Mouse (Mus musculus) MEL (cell line): Measurements from ENCODE around the gene Naa50. TPM values are rescaled to one million over a fixed set of nuclear protein-coding genes. Genes with fewer than 3 reads are reported as not detected.

Experiments used
- DNase-seq: peaks from one replicate; pipeline ENCODE4 v3.0.0; 2011; ENCODE audit warnings: low read depth, low spot score
- H3K27ac ChIP-seq: 2 replicates; pipeline ENCODE4 v1.5.1; 2012; ENCODE audit warnings: low read depth, mild to moderate bottlenecking, control low read depth, low read length, moderate library complexity; ENCODE audit not compliant: control insufficient read depth
- H3K27me3 ChIP-seq, 2 experiments: fragments of 150-350 bp in 1 of 2; sonication (generic) in 1 of 2; 2 replicates each; pipeline ENCODE4 v1.6.1; 2012; ENCODE audit warnings: low read length in 2 of 2, mild to moderate bottlenecking in 2 of 2, improper control_type of control experiment in 1 of 2, moderate library complexity in 1 of 2; ENCODE audit not compliant: insufficient read depth in 2 of 2, control insufficient read depth in 1 of 2
- H3K36me3 ChIP-seq, 2 experiments: 2 replicates each; pipeline ENCODE4 v1.6.1; 2012 to 2014; ENCODE audit warnings: low read length in 2 of 2, improper control_type of control experiment in 1 of 2, inconsistent platforms in 1 of 2, mild to moderate bottlenecking in 1 of 2; ENCODE audit not compliant: insufficient read depth in 2 of 2, control insufficient read depth in 1 of 2
- H3K4me1 ChIP-seq, 2 experiments: fragments of 150-350 bp in 1 of 2; sonication (generic) in 1 of 2; 2 replicates each; pipeline ENCODE4 v1.6.1; 2012; ENCODE audit warnings: low read length in 2 of 2, improper control_type of control experiment in 1 of 2, mild to moderate bottlenecking in 1 of 2; ENCODE audit not compliant: insufficient read depth in 2 of 2, control insufficient read depth in 1 of 2
- H3K4me3 ChIP-seq, 2 experiments: fragments of 150-350 bp in 1 of 2; sonication (generic) in 1 of 2; 2 replicates each; pipeline ENCODE4 v1.5.1; 2012; ENCODE audit warnings: low read depth in 2 of 2, low read length in 2 of 2, mild to moderate bottlenecking in 2 of 2, moderate library complexity in 2 of 2, control low read depth in 1 of 2, improper control_type of control experiment in 1 of 2; ENCODE audit not compliant: control insufficient read depth in 1 of 2, insufficient read depth in 1 of 2
- H3K79me2 ChIP-seq: 2 replicates; pipeline ENCODE4 v1.6.1; 2012; ENCODE audit warnings: mild to moderate bottlenecking, low read length, moderate library complexity; ENCODE audit not compliant: control insufficient read depth, poor library complexity, insufficient read depth
- H3K9ac ChIP-seq: 2 replicates; pipeline ENCODE4 v1.6.1; 2012; ENCODE audit warnings: low read depth, mild to moderate bottlenecking, control low read depth, low read length, moderate library complexity; ENCODE audit not compliant: control insufficient read depth, poor library complexity, severe bottlenecking
- H3K9me3 ChIP-seq: fragments of 150-350 bp; sonication (generic); replicated peaks from 2 replicates; pipeline ENCODE4 v1.6.1; 2012; ENCODE audit warnings: mild to moderate bottlenecking, low read length, improper control_type of control experiment, moderate library complexity; ENCODE audit not compliant: insufficient read depth
- CHD1 ChIP-seq: IDR thresholded peaks from 2 replicates; pipeline ENCODE4 v1.6.1; 2012; ENCODE audit warnings: low read depth, mild to moderate bottlenecking, inconsistent platforms, low read length, improper control_type of control experiment
- CHD2 ChIP-seq: IDR thresholded peaks from 2 replicates; pipeline ENCODE4 v1.6.1; 2011; ENCODE audit warnings: low read length, improper control_type of control experiment
- CTCF ChIP-seq, 3 experiments: IDR thresholded peaks in 2 of 3; conservative IDR thresholded peaks in 1 of 3; 2 replicates each; pipeline ENCODE4 v1.5.1; 2011 to 2012; ENCODE audit warnings: low read length in 3 of 3, low read depth in 2 of 3, mild to moderate bottlenecking in 2 of 3, improper control_type of control experiment in 1 of 3, inconsistent platforms in 1 of 3, mixed read lengths in 1 of 3, moderate library complexity in 1 of 3; ENCODE audit not compliant: control insufficient read depth in 1 of 3, insufficient read depth in 1 of 3, poor library complexity in 1 of 3, severe bottlenecking in 1 of 3
- EP300 ChIP-seq, 2 experiments: IDR thresholded peaks; 2 replicates each; pipeline ENCODE4 v1.6.1; 2011; ENCODE audit warnings: improper control_type of control experiment in 2 of 2, low read length in 2 of 2, low read depth in 1 of 2, mild to moderate bottlenecking in 1 of 2
- GABPA ChIP-seq: IDR thresholded peaks from 2 replicates; pipeline ENCODE4 v1.6.1; 2012; ENCODE audit warnings: low read depth, mild to moderate bottlenecking, inconsistent platforms, low read length, improper control_type of control experiment, moderate library complexity
- HCFC1 ChIP-seq: IDR thresholded peaks from 2 replicates; pipeline ENCODE4 v1.6.1; 2012; ENCODE audit warnings: low read depth, mild to moderate bottlenecking, inconsistent platforms, low read length, improper control_type of control experiment, moderate library complexity
- JUND ChIP-seq: IDR thresholded peaks from 2 replicates; pipeline ENCODE4 v1.6.1; 2011; ENCODE audit warnings: low read depth, mild to moderate bottlenecking, improper control_type of control experiment, low read length
- MAX ChIP-seq: IDR thresholded peaks from 2 replicates; pipeline ENCODE4 v1.6.1; 2011; ENCODE audit warnings: low read length, improper control_type of control experiment
- MXI1 ChIP-seq: IDR thresholded peaks from 2 replicates; pipeline ENCODE4 v1.6.1; 2011; ENCODE audit warnings: mild to moderate bottlenecking, low read depth, low read length, improper control_type of control experiment
- MYB ChIP-seq: IDR thresholded peaks from 2 replicates; pipeline ENCODE4 v1.6.1; 2011; ENCODE audit warnings: mild to moderate bottlenecking, low read depth, low read length, improper control_type of control experiment
- RAD21 ChIP-seq: IDR thresholded peaks from 2 replicates; pipeline ENCODE4 v1.6.1; 2011; ENCODE audit warnings: mild to moderate bottlenecking, low read depth, low read length, improper control_type of control experiment
- RCOR1 ChIP-seq: IDR thresholded peaks from 2 replicates; pipeline ENCODE4 v1.6.1; 2012; ENCODE audit warnings: low read depth, mild to moderate bottlenecking, inconsistent platforms, low read length, improper control_type of control experiment
- SIN3A ChIP-seq: IDR thresholded peaks from 2 replicates; pipeline ENCODE4 v1.6.1; 2012; ENCODE audit warnings: low read length, improper control_type of control experiment, inconsistent platforms
- SMC3 ChIP-seq: IDR thresholded peaks from 2 replicates; pipeline ENCODE4 v1.6.1; 2011; ENCODE audit warnings: low read depth, low read length, improper control_type of control experiment
- TAL1 ChIP-seq: IDR thresholded peaks from 2 replicates; pipeline ENCODE4 v1.6.1; 2012; ENCODE audit warnings: mild to moderate bottlenecking, inconsistent platforms, low read length, moderate library complexity, mixed read lengths
- TCF12 ChIP-seq: IDR thresholded peaks from 2 replicates; pipeline ENCODE4 v1.6.1; 2014; ENCODE audit warnings: low read depth, mild to moderate bottlenecking, inconsistent platforms, low read length, improper control_type of control experiment, moderate library complexity
- USF1 ChIP-seq: IDR thresholded peaks from 2 replicates; pipeline ENCODE4 v1.6.1; 2014; ENCODE audit warnings: low read depth, mild to moderate bottlenecking, inconsistent platforms, low read length, improper control_type of control experiment, moderate library complexity
- ZKSCAN1 ChIP-seq: IDR thresholded peaks from 2 replicates; pipeline ENCODE4 v1.6.1; 2012; ENCODE audit warnings: low read depth, mild to moderate bottlenecking, inconsistent platforms, low read length, improper control_type of control experiment, moderate library complexity
- ZMIZ1 ChIP-seq: IDR thresholded peaks from 2 replicates; pipeline ENCODE4 v1.6.1; 2012; ENCODE audit warnings: low read depth, mild to moderate bottlenecking, inconsistent platforms, low read length, improper control_type of control experiment, moderate library complexity
- polyA plus RNA-seq, 2 experiments: library from polyadenylated mRNA; stranded (reverse) in 1 of 2; unstranded in 1 of 2; fragments of >175 nt in 1 of 2; fragments of >200 nt in 1 of 2; gene quantifications; 2 replicates each; pipeline versions ENCODE4 v1.2.1 to v1.2.4; 2012; ENCODE audit warnings: low replicate concordance in 2 of 2, low read depth in 1 of 2; ENCODE audit not compliant: insufficient read length in 2 of 2, insufficient read depth in 1 of 2, missing spikeins in 1 of 2
- total RNA-seq: library from RNA; depleted of rRNA; stranded (reverse); fragments of 300-350 nt; gene quantifications from 2 replicates; pipeline ENCODE4 v1.2.3, GENCODE M21; 2012

The Naa50 gene
- total and polyA plus RNA-seq, 3 experiments = 52.1 to 204 (median 90.4) TPM

GRCm38 (mm10) chr16:44175001-44175400 lies 35.4 kb downstream of the Naa50 start:
- Histone ChIP-seq H3K9me3 (no peaks in the 10 kb centered on the region), H3K36me3 (peaks cover 0 to 26% of the 10 kb centered on the region in 2 experiments; a peak in 2 of 4 replicates), H3K27me3 (no peaks in the 10 kb centered on the region), H3K9ac (peak overlapping the region; percentile 27; the same call in 1 of the 2 replicates), H3K4me1 (peaks cover 17 to 22% of the 10 kb centered on the region in 2 experiments), H3K4me3 (0 out of 4 replicates have a peak overlapping the region, but pooled peaks of 1 of the 2 experiments have one; percentile 2), H3K79me2 (peaks cover 26% of the 10 kb centered on the region), H3K27ac (peak overlapping the region; percentile 31; the same call in 1 of the 2 replicates)
- TF ChIP-seq CHD1 = 0 out of 2 replicates have a peak, but pooled peaks have one; percentile 6
- TF ChIP-seq ZKSCAN1 = no peak
- TF ChIP-seq GABPA = no peak
- no peak for TF ChIP-seq ZMIZ1
- no peak for TF ChIP-seq HCFC1
- TF ChIP-seq TAL1 = no peak
- DNase-seq = peak; percentile 30

GRCm38 (mm10) chr16:44176511-44176910 lies 36.9 kb downstream of the Naa50 start:
- DNase-seq = no peak
- peaks cover 26% of the 10 kb centered on the region for H3K79me2 ChIP-seq
- H3K4me1 ChIP-seq = peaks cover 17 to 24% of the 10 kb centered on the region in 2 experiments
- peaks cover 0 to 30% of the 10 kb centered on the region in 2 experiments; a peak in 2 of 4 replicates for H3K36me3 ChIP-seq
- no peaks in the 10 kb centered on the region for H3K9me3 ChIP-seq
- H3K9ac ChIP-seq = no peak overlapping the region
- no peak overlapping the region for H3K27ac ChIP-seq
- H3K27me3 ChIP-seq = no peaks in the 10 kb centered on the region
- H3K4me3 ChIP-seq = no peak overlapping the region
- TF ChIP-seq RAD21 (no peak), USF1 (no peak), SMC3 (no peak), RCOR1 (no peak), ZMIZ1 (no peak), MYB (no peak), CHD2 (no peak), TCF12 (no peak)
- TF ChIP-seq, all 39 proteins: peak for 0

- Histone ChIP-seq H3K9ac (no peak overlapping the region), H3K4me1 (peaks cover 17 to 24% of the 10 kb centered on the region in 2 experiments), H3K27ac (no peak overlapping the region), H3K4me3 (no peak overlapping the region), H3K36me3 (peaks cover 0 to 30% of the 10 kb centered on the region in 2 experiments; a peak in 2 of 4 replicates), H3K27me3 (no peaks in the 10 kb centered on the region), H3K79me2 (peaks cover 20% of the 10 kb centered on the region), H3K9me3 (no peaks in the 10 kb centered on the region)
- TF ChIP-seq MXI1 (no peak), CTCF (IDR thresholded peaks at IDR 0.05 in 2 of 3, conservative IDR thresholded peaks at IDR 0.05 in 1 of 3; ENCODE audit: control insufficient read depth in 1 of 3, insufficient read depth in 1 of 3, low read depth in 2 of 3, low read length in 3 of 3, poor library complexity in 1 of 3, severe bottlenecking in 1 of 3) (no peak), RCOR1 (no peak), EP300 (IDR thresholded peaks at IDR 0.05; ENCODE audit: low read depth in 1 of 2, low read length in 2 of 2) (no peak), MAX (no peak), CHD1 (no peak), JUND (no peak), HCFC1 (no peak), ZKSCAN1 (no peak), SIN3A (no peak), RAD21 (no peak), MYB (no peak), GABPA (no peak)
- DNase-seq = no peak
Measured at GRCm38 (mm10) chr16:44178555-44178954, 38.9 kb downstream of the Naa50 start.
